Mouse (Mus musculus) myocyte (in vitro differentiated cells): ENCODE measurements around the gene Gm17268.
A peak's percentile ranks its signal among the peaks of the same experiment; 100 is the strongest.

Experiments used
- CEBPB ChIP-seq: IDR thresholded peaks from 2 replicates; pipeline ENCODE4 v1.6.1; 2011; ENCODE audit warnings: mild to moderate bottlenecking, moderate library complexity; ENCODE audit not compliant: poor library complexity, insufficient read depth, severe bottlenecking
- E2F4 ChIP-seq: IDR thresholded peaks from one replicate; pipeline ENCODE4 v1.6.1; 2011; ENCODE audit warnings: mild to moderate bottlenecking, control low read depth, moderate library complexity; ENCODE audit not compliant: insufficient read depth
- MAX ChIP-seq: IDR thresholded peaks from one replicate; pipeline ENCODE4 v1.6.1; 2011; ENCODE audit warnings: low read depth, mild to moderate bottlenecking, control low read depth
- MYOD1 ChIP-seq, 3 experiments: IDR thresholded peaks; one replicate each; pipeline ENCODE4 v1.6.1; 2011; ENCODE audit warnings: control low read depth in 2 of 3, low read depth in 2 of 3, mild to moderate bottlenecking in 2 of 3, moderate library complexity in 1 of 3; ENCODE audit not compliant: insufficient read length in 2 of 3, control insufficient read depth in 1 of 3
- MYOG ChIP-seq, 3 experiments: IDR thresholded peaks; one replicate each; pipeline ENCODE4 v1.6.1; 2011; ENCODE audit warnings: control low read depth in 2 of 3, low read depth in 2 of 3, mild to moderate bottlenecking in 2 of 3; ENCODE audit not compliant: insufficient read length in 2 of 3, control insufficient read depth in 1 of 3, insufficient read depth in 1 of 3
- POLR2A ChIP-seq: IDR thresholded peaks from one replicate; pipeline ENCODE4 v1.6.1; 2011; ENCODE audit warnings: low read depth, mild to moderate bottlenecking, control low read depth, moderate library complexity; ENCODE audit not compliant: insufficient read length
- POLR2AphosphoS2 ChIP-seq: IDR thresholded peaks from one replicate; pipeline ENCODE4 v1.6.1; 2011; ENCODE audit warnings: low read depth, control low read depth; ENCODE audit not compliant: insufficient read length
- SRF ChIP-seq: IDR thresholded peaks from one replicate; pipeline ENCODE4 v1.6.1; 2011; ENCODE audit warnings: low read depth; ENCODE audit not compliant: control insufficient read depth, insufficient read length
- TCF12 ChIP-seq: IDR thresholded peaks from one replicate; pipeline ENCODE4 v1.6.1; 2011; ENCODE audit warnings: mild to moderate bottlenecking, control low read depth; ENCODE audit not compliant: poor library complexity, insufficient read depth, severe bottlenecking
- TCF3 ChIP-seq: IDR thresholded peaks from one replicate; pipeline ENCODE4 v1.6.1; 2011; ENCODE audit warnings: low read depth, control low read depth; ENCODE audit not compliant: insufficient read length
- USF1 ChIP-seq: IDR thresholded peaks from one replicate; pipeline ENCODE4 v1.6.1; 2011; ENCODE audit warnings: low read depth, mild to moderate bottlenecking, control low read depth, moderate library complexity

DNA sequence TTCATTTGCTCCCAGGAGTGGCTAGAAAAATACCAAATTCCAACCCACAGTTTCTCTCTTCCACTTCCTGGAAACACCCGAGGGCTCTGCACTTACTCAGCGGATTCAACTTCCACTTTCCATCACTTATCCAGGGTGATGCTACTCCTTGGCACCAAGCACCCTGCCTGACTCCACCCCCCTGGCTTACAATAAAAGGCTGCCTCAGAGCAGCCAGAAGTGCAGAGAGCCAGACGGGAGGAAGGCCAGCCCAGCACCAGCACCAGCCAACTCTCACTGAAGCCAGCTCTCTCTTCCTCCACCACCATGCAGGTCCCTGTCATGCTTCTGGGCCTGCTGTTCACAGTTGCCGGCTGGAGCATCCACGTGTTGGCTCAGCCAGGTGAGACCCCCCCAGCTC, 3.0 kb downstream of the Gm17268 start, which contains the start of gene Ccl2:
- TF ChIP-seq POLR2A: peak; percentile 89
- TF ChIP-seq USF1: no peak
- TF ChIP-seq POLR2AphosphoS2: peak; percentile 92
- no peak for TF ChIP-seq MAX
- no peak for TF ChIP-seq CEBPB
- no peak for TF ChIP-seq E2F4
- no peak for TF ChIP-seq SRF
- TF ChIP-seq TCF12: no peak
- no peak for TF ChIP-seq TCF3
- TF ChIP-seq MYOD1 (IDR thresholded peaks at IDR 0.05; ENCODE audit: control insufficient read depth in 1 of 3, insufficient read length in 2 of 3, low read depth in 2 of 3): no peak
- TF ChIP-seq MYOG (IDR thresholded peaks at IDR 0.05; ENCODE audit: control insufficient read depth in 1 of 3, insufficient read depth in 1 of 3, insufficient read length in 2 of 3, low read depth in 2 of 3): no peak
